Mouse (Mus musculus) c-Kit-positive CD71-negative TER-119-negative erythroid progenitor cells, embryonic 14.5 days (primary cell): ENCODE measurements around the gene Alpl.

ENCODE experiments used
- DNase-seq: peaks from one replicate; pipeline ENCODE4 v3.0.0-alpha.2; 2013; ENCODE audit warnings: low read depth

The Alpl gene

DNA sequence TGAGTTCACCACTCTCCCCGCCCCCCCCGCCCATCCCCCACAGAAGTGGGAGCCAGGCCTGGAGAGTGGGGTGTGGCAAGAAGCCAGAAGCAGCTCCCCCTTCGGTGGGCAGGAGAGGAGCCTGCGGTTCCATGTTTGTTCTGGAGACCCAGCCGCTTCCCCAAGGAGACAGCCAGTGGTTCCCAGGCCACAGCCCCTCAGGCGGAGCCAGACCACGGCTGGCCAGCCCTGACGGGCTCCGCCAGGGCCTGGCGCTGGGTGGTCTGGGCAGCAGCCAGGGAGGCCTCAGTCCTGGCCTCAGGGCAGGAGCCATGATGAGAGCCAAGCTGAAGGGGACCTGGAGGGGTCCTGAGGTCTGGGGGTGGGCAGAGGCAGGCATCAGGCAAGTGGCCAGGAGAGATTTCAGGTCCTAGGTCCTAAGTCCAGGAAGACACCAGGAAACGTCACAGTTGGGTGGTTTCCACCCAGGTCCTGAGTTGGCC is 59.9 kb downstream of the Alpl start:
- no peak for DNase-seq

- DNase-seq = no peak
Measured at GRCm38 (mm10) chr4:137733459-137733858, 62.7 kb downstream of the Alpl start.

- no peak for DNase-seq
Measured at GRCm38 (mm10) chr4:137732962-137733361, 63.2 kb downstream of the Alpl start.

DNA sequence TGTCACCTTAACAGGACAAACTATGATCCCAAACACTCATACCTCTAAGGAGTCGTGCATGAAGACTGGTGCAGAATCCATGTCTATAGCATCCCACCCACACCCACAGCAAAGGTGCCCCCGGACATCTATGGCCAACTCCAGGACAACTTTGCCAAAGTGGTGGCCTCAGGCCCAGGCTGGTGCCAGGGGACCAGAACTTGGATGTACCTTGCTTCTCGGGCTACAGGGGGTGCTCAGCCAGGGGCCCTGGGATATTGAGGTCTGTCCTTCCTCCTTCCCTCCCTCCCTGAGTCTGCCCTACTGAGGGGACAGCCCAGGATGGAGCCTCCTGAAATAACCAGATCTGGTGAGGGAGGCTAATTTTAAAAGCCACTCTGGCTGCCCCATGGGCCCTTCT is 63.8 kb downstream of the Alpl start:
- DNase-seq = no peak

- DNase-seq = no peak
Measured at GRCm38 (mm10) chr4:137731891-137732290, 64.3 kb downstream of the Alpl start.

DNA sequence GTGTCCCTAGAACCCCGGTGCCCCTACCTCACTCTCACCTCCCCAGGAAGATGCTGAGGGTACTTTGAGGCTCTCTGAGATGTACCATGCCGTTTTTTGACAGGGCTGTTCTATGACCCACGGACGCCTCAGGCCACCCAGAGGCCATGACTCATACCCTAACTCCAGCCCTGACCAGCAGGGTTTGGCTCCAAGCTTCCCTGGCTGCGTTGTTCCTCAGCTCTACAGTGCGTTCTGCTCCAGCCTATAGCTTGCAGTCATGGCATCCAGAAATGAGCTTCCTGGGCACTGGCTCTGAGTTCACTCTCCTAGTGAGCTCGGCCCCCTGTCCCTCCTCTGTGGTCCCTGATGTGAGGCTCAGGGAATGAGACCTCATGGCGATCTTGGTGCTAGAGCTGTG is 65.4 kb downstream of the Alpl start:
- no peak for DNase-seq

GRCm38 (mm10) chr4:137730134-137730533 is 66.0 kb downstream of the Alpl start:
- DNase-seq = peak; percentile 79

DNA sequence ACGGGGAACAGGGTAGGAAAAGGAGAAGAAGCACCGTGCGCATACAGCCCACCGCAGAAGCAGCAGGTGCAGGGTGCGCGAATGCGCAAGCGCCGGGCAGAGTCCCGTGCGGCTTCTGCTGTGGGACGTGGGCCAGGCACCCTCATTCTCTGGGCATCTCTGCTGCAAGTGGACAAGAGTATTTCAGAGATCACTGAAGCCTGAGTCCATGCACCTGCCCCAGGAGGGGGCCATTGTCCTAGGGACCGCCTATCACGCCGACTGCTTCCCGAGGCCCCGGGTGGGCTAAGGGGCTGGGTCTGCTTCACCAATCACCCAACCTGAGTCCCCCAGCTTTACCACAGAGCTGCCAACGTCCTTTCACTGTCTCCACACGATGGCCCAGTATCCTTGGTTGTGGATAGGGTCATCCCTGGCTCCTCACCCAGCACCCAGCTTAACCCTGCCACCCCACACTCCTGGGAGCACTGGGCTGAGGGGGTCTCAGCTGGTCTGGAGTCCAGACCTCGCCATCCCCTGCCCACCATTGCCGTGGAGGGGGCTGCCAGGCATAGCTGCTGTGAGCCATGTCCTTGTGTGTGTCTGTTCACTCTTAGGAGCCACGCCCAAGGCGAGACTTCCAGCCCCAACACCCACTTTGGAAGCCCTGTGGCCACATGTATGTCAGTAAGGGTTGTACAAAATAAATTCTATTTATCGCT is 66.9 kb downstream of the Alpl start:
- no peak for DNase-seq

GRCm38 (mm10) chr4:137728399-137729154 is 67.6 kb downstream of the Alpl start:
- no peak for DNase-seq

GRCm38 (mm10) chr4:137727506-137728187 is 68.5 kb downstream of the Alpl start:
- no peak for DNase-seq

DNA sequence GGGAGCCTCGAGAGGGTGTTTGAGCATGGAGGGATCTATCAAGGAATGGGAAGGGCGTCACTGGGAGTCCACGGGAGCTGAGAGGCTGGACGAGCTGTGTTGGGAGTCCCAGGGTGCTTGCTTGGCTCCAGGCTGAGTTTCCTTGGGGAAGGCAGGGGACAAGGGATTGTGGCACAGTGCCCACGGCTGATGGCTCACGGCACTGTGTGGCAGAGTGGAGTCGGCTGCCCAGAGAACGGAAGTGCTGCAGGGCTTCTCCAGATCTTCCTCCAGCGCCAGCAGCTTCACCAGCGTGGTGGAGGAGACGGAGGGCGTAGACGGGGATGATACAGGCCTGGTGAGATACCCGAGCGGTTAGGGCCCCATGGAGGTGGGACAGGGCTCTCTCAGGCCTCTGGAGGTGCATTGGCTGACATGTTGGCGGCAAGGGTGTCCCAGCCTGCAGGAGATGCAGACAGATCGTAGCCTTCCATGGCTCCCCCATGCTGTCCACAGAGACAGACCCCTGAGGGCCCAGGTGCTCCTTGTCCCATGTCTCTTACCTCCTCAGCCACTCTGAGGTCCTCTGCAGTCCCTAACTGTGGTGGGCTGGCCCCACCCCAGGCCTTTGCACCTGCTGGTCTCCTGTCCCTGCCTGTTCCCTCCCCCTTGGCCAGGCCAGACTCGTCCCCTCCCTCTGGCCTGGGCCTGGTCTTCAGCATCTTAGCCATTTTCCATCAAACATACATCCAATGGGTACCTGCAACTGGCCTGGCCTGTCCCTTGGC is 69.3 kb downstream of the Alpl start:
- DNase-seq = no peak

- DNase-seq = no peak
Measured at GRCm38 (mm10) chr4:137725541-137726145, 70.5 kb downstream of the Alpl start.

DNA sequence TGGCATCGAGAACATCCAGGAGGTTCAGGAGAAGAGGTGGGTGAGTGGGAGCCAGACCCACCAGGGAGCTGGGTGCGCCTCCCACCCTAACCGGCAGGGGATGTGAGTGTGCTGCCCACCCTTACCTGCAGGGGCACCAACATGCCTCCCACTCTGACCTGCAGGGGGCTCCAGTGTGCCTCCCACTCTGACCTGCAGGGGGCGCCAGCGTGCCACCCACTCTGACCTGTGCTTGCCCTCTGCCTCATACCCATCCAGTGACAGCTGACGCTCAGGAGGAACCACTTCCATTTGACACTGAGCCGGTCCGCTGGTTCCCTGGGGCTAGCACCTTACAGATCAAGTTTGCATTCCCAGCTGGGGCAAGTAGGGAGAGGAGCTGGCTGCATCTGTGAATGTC is 71.4 kb downstream of the Alpl start:
- no peak for DNase-seq

DNA sequence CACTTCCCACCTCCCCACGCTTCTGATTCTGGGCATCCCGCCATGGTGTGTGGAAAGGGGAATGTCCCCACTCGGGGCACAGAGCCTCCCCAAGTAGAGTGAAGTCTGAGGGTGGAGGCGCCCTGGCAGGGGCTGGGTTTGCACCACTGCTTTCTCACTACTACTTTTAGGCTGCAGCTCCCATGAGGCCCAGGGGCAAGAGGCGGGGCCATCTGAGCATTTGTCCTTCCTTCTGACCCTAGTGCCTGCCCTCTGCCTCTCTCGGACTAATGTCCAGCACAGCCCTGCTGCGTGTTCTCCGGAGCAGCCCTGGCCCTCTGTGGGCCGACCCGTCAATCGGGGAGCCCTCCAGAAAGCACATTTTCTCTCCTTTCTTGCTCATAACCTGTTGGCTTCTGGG is 72.0 kb downstream of the Alpl start:
- DNase-seq = no peak

- no peak for DNase-seq
Measured at GRCm38 (mm10) chr4:137723527-137723926, 72.7 kb downstream of the Alpl start.

GRCm38 (mm10) chr4:137722692-137723427 is 73.3 kb downstream of the Alpl start:
- DNase-seq = peak; percentile 56

DNA sequence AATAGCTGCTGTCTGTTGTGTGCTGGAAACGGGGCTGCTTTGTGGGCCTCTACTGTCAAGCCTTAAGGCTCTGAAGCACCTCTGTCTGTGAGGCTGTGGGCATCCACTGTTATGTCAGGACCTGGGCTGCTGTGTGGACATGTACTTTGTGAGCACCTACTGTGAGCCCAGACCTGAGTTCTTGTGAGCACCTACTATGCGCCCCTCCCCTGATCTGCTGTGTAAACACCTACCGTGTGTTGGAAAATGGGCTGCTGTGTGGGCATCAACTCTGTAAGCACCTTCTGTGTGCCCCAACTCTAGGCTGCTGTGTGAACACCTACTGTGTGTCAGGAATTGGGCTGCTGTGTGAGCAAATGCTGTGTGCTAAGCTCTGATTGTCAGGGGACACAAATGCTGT is 74.0 kb downstream of the Alpl start:
- DNase-seq = no peak

GRCm38 (mm10) chr4:137721563-137721962 is 74.6 kb downstream of the Alpl start:
- DNase-seq = no peak

DNA sequence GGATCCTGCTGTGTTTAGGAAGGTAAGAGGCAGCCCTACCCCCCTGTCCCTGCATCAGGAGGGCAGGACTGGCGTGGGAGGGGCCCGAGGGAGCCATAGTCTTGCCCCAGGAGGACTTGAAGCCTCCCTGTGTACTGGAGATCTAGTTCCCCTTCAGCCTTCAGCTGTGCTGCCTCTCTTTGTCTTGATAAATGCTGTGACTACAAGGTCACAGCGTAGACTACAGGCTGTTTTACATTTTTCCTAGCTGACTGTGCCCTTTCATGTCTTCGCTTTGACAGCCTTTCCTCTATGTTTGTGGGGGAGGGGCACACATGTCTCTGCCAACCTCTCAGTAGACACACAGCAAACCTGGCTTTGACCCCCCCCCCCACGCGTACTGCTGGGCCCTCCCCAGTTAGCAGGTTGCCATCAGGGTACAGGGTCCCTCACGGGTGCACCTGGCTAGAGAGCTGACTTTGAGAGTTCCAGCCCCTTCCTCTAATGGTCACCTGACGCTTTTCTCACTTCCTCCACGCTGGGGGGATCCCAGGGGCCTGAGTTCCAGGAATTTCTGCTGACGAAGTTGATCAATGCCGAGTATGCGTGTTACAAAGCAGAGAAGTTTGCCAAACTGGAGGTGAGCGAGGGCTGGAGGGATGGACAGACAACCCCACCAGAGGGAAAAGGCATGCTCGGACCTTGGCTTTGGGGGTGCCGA is 76.7 kb downstream of the Alpl start:
- DNase-seq = no peak

GRCm38 (mm10) chr4:137717671-137718070 is 78.5 kb downstream of the Alpl start:
- no peak for DNase-seq
